Mouse (Mus musculus): ENCODE results near the gene 4932438H23Rik. TPM values are rescaled to one million over a fixed set of nuclear protein-coding genes. Genes with fewer than 3 reads are reported as not detected.

The 4932438H23Rik gene
- total RNA-seq, 1 experiment, result 0.36 TPM

- Histone ChIP-seq H3K36me3 (ENCODE audit: control insufficient read depth, insufficient read depth, low read length, poor library complexity, severe bottlenecking) (peaks cover 33% of the 10 kb centered on the region), H3K9ac (ENCODE audit: insufficient read depth, low read depth, low read length, poor library complexity, severe bottlenecking) (no peak overlapping the region), H3K4me1 (ENCODE audit: control insufficient read depth in 2 of 2, insufficient read depth in 2 of 2, low read length in 2 of 2, poor library complexity in 1 of 2) (no peaks in the 10 kb centered on the region), H3K4me3 (ENCODE audit: insufficient read depth in 1 of 2, low read depth in 1 of 2, low read length in 2 of 2, poor library complexity in 1 of 2, severe bottlenecking in 1 of 2) (no peak overlapping the region), H3K9me3 (ENCODE audit: control insufficient read depth, insufficient read depth, low read depth, low read length) (no peaks in the 10 kb centered on the region), H3K27ac (ENCODE audit: insufficient read depth, low read depth, low read length, poor library complexity, severe bottlenecking) (no peak overlapping the region; the same call in 1 of the 2 replicates)
- in situ Hi-C loops (cut with MboI; ENCODE audit: low sequenced_read_pairs in 2 of 2, unreplicated experiment in 2 of 2), result no loop called here
- no peak for TF ChIP-seq MAFK (IDR thresholded peaks at IDR 0.05; ENCODE audit: insufficient read depth, low read depth, low read length)
- no peak for TF ChIP-seq CHD2 (IDR thresholded peaks at IDR 0.05; ENCODE audit: low read depth, low read length)
- TF ChIP-seq ZC3H11A (IDR thresholded peaks at IDR 0.05; ENCODE audit: borderline replicate concordance, low read depth, low read length), result no peak
- TF ChIP-seq HCFC1 (IDR thresholded peaks at IDR 0.05; ENCODE audit: borderline replicate concordance, insufficient read depth, low read length), result no peak
- TF ChIP-seq ZNF384 (IDR thresholded peaks at IDR 0.05; ENCODE audit: low read depth, low read length), result no peak
- no peak for DNase-seq (ENCODE audit: low read depth, low spot score)
Observed at GRCm38 (mm10) chr16:91029901-91030300, 65.0 kb downstream of the 4932438H23Rik start.

GRCm38 (mm10) chr16:91029161-91029743, 65.7 kb downstream of the 4932438H23Rik start:
- no peak overlapping the region; the same call in 1 of the 2 replicates for H3K27ac ChIP-seq (ENCODE audit: insufficient read depth, low read depth, low read length, poor library complexity, severe bottlenecking)
- H3K9me3 ChIP-seq (ENCODE audit: control insufficient read depth, insufficient read depth, low read depth, low read length), result no peaks in the 10 kb centered on the region
- no peak overlapping the region for H3K4me3 ChIP-seq (ENCODE audit: insufficient read depth in 1 of 2, low read depth in 1 of 2, low read length in 2 of 2, poor library complexity in 1 of 2, severe bottlenecking in 1 of 2)
- DNase-seq (ENCODE audit: low read depth, low spot score), result no peak
- H3K9ac ChIP-seq (ENCODE audit: insufficient read depth, low read depth, low read length, poor library complexity, severe bottlenecking), result no peak overlapping the region; the same call in 1 of the 2 replicates
- no peaks in the 10 kb centered on the region for H3K4me1 ChIP-seq (ENCODE audit: control insufficient read depth in 2 of 2, insufficient read depth in 2 of 2, low read length in 2 of 2, poor library complexity in 1 of 2)
- no peak for TF ChIP-seq HCFC1 (IDR thresholded peaks at IDR 0.05; ENCODE audit: borderline replicate concordance, insufficient read depth, low read length)
- TF ChIP-seq ZNF384 (IDR thresholded peaks at IDR 0.05; ENCODE audit: low read depth, low read length), result peak; percentile 94
- peaks cover 32% of the 10 kb centered on the region for H3K36me3 ChIP-seq (ENCODE audit: control insufficient read depth, insufficient read depth, low read length, poor library complexity, severe bottlenecking)
- in situ Hi-C loops (cut with MboI; ENCODE audit: low sequenced_read_pairs in 2 of 2, unreplicated experiment in 2 of 2), result no loop called here

GRCm38 (mm10) chr16:91026290-91026689, 68.6 kb downstream of the 4932438H23Rik start:
- Histone ChIP-seq H3K4me1 (ENCODE audit: control insufficient read depth in 2 of 2, insufficient read depth in 2 of 2, low read length in 2 of 2, poor library complexity in 1 of 2) (peaks cover 0 to 2% of the 10 kb centered on the region in 2 experiments; a peak in 1 of 4 replicates), H3K27ac (ENCODE audit: insufficient read depth, low read depth, low read length, poor library complexity, severe bottlenecking) (no peak overlapping the region), H3K36me3 (ENCODE audit: control insufficient read depth, insufficient read depth, low read length, poor library complexity, severe bottlenecking) (peaks cover 33% of the 10 kb centered on the region), H3K9ac (ENCODE audit: insufficient read depth, low read depth, low read length, poor library complexity, severe bottlenecking) (no peak overlapping the region), H3K9me3 (ENCODE audit: control insufficient read depth, insufficient read depth, low read depth, low read length) (no peaks in the 10 kb centered on the region; the same call in 1 of the 2 replicates), H3K4me3 (ENCODE audit: insufficient read depth in 1 of 2, low read depth in 1 of 2, low read length in 2 of 2, poor library complexity in 1 of 2, severe bottlenecking in 1 of 2) (no peak overlapping the region)
- no peak for DNase-seq (ENCODE audit: low read depth, low spot score)
- in situ Hi-C loops (cut with MboI; ENCODE audit: low sequenced_read_pairs in 2 of 2, unreplicated experiment in 2 of 2), result no loop called here
- TF ChIP-seq ZC3H11A (IDR thresholded peaks at IDR 0.05; ENCODE audit: borderline replicate concordance, low read depth, low read length), result no peak
- no peak for TF ChIP-seq HCFC1 (IDR thresholded peaks at IDR 0.05; ENCODE audit: borderline replicate concordance, insufficient read depth, low read length)
- TF ChIP-seq MAFK (IDR thresholded peaks at IDR 0.05; ENCODE audit: insufficient read depth, low read depth, low read length), result no peak
- TF ChIP-seq ZNF384 (IDR thresholded peaks at IDR 0.05; ENCODE audit: low read depth, low read length), result no peak
- TF ChIP-seq CHD2 (IDR thresholded peaks at IDR 0.05; ENCODE audit: low read depth, low read length), result no peak

- no peak for DNase-seq (ENCODE audit: low read depth, low spot score)
- no peak overlapping the region for H3K9ac ChIP-seq (ENCODE audit: insufficient read depth, low read depth, low read length, poor library complexity, severe bottlenecking)
- in situ Hi-C loops (cut with MboI; ENCODE audit: low sequenced_read_pairs in 2 of 2, unreplicated experiment in 2 of 2), result no loop called here
- H3K36me3 ChIP-seq (ENCODE audit: control insufficient read depth, insufficient read depth, low read length, poor library complexity, severe bottlenecking), result peaks cover 38% of the 10 kb centered on the region
- H3K4me3 ChIP-seq (ENCODE audit: insufficient read depth in 1 of 2, low read depth in 1 of 2, low read length in 2 of 2, poor library complexity in 1 of 2, severe bottlenecking in 1 of 2), result no peak overlapping the region
- H3K9me3 ChIP-seq (ENCODE audit: control insufficient read depth, insufficient read depth, low read depth, low read length), result no peaks in the 10 kb centered on the region; the same call in 1 of the 2 replicates
- H3K4me1 ChIP-seq (ENCODE audit: control insufficient read depth in 2 of 2, insufficient read depth in 2 of 2, low read length in 2 of 2, poor library complexity in 1 of 2), result peaks cover 2 to 8% of the 10 kb centered on the region in 2 experiments; a peak in 2 of 4 replicates
- H3K27ac ChIP-seq (ENCODE audit: insufficient read depth, low read depth, low read length, poor library complexity, severe bottlenecking), result no peak overlapping the region
- TF ChIP-seq CHD2 (IDR thresholded peaks at IDR 0.05; ENCODE audit: low read depth, low read length), result no peak
Observed at GRCm38 (mm10) chr16:91023384-91023783, 71.5 kb downstream of the 4932438H23Rik start.

Measured in ES-E14 (cell line).